Mouse (Mus musculus) hindbrain, postnatal 0 days (tissue): Measurements from ENCODE around the gene Gse1. TPM values are rescaled to one million over a fixed set of nuclear protein-coding genes. Genes with fewer than 3 reads are reported as not detected.

Experiments used
- ATAC-seq: fragments of 200-750 bp; cut with Nextera tagmentation; 2 replicates; pipeline ENCODE4 v1.8.0; 2017; ENCODE audit warnings: mild to moderate bottlenecking, moderate TSS enrichment, moderate library complexity
- DNase-seq: peaks from one replicate; pipeline ENCODE4 v3.0.0-alpha.2; 2015; ENCODE audit warnings: low spot score
- H3K27ac ChIP-seq: fragments of 300-500 bp; sonication (generic); 2 replicates; pipeline ENCODE4 v1.5.1; 2014; ENCODE audit warnings: mild to moderate bottlenecking
- H3K27me3 ChIP-seq: fragments of 300-500 bp; sonication (generic); 2 replicates; pipeline ENCODE4 v1.6.1; 2014; ENCODE audit warnings: low read length, mixed read lengths; ENCODE audit not compliant: insufficient read depth
- H3K36me3 ChIP-seq: fragments of 300-500 bp; sonication (generic); 2 replicates; pipeline ENCODE4 v1.6.1; 2014; ENCODE audit warnings: low read length, mixed read lengths; ENCODE audit not compliant: insufficient read depth
- H3K4me1 ChIP-seq: fragments of 300-500 bp; sonication (generic); 2 replicates; pipeline ENCODE4 v1.6.1; 2014; ENCODE audit warnings: antibody characterized with exemption, low read length, mixed read lengths; ENCODE audit not compliant: insufficient read depth
- H3K4me2 ChIP-seq: fragments of 300-500 bp; sonication (generic); 2 replicates; pipeline ENCODE4 v1.6.1; 2014; ENCODE audit warnings: low read depth, mild to moderate bottlenecking, low read length, moderate library complexity, mixed read lengths
- H3K4me3 ChIP-seq: fragments of 300-500 bp; sonication (generic); 2 replicates; pipeline ENCODE4 v1.5.1; 2014; ENCODE audit warnings: low read length
- H3K9ac ChIP-seq: fragments of 300-500 bp; sonication (generic); replicated peaks from 2 replicates; pipeline ENCODE4 v1.6.1; 2014; ENCODE audit warnings: mild to moderate bottlenecking, low read length, moderate library complexity, mixed read lengths
- H3K9me3 ChIP-seq: fragments of 300-500 bp; sonication (generic); 2 replicates; pipeline ENCODE4 v1.6.1; 2016; ENCODE audit warnings: low read length, mixed read lengths
- CTCF ChIP-seq: IDR thresholded peaks from 2 replicates; pipeline ENCODE4 v1.5.1; 2016; ENCODE audit warnings: antibody characterized with exemption, control low read depth, low read depth
- WGBS: fragments of 180-500 bp; shearing (Covaris S2); extraction: QIAGEN DNeasy Blood & Tissue Kit; methylation state at CpG from one replicate; pipeline ENCODE4 v1.1.7; 2014; 5-methylcytosine and 5-hydroxymethylcytosine counted together
- polyA plus RNA-seq: library from polyadenylated mRNA; unstranded; fragments of >200 nt; fragmentation: Nextera tagmentation; extraction: Ambion mirVana; gene quantifications from 2 replicates; pipeline ENCODE4 v1.2.1, GENCODE M21; 2015
- total RNA-seq: library from RNA; depleted of rRNA; stranded (reverse); fragments of >200 nt; gene quantifications from 2 replicates; pipeline ENCODE4 v1.2.3, GENCODE M21; 2014

The Gse1 gene
- total and polyA plus RNA-seq, 2 experiments from 2014 or later, result 13.4 to 48.3 TPM

GRCm38 (mm10) chr8:120373621-120374020 is 145.4 kb downstream of the Gse1 start:
- Histone ChIP-seq H3K4me2 (no peak overlapping the region), H3K27me3 (no peaks in the 10 kb centered on the region), H3K27ac (0 out of 2 replicates have a peak overlapping the region, but pooled peaks have one; percentile 32), H3K4me1 (peaks cover 33% of the 10 kb centered on the region), H3K9ac (no peak overlapping the region), H3K4me3 (no peak overlapping the region), H3K9me3 (no peaks in the 10 kb centered on the region), H3K36me3 (no peaks in the 10 kb centered on the region)
- 78% methylated on average over 3 of the region's 3 CpGs for WGBS
- no peak for TF ChIP-seq CTCF
- ATAC-seq, result no peak
- no peak for DNase-seq

DNA sequence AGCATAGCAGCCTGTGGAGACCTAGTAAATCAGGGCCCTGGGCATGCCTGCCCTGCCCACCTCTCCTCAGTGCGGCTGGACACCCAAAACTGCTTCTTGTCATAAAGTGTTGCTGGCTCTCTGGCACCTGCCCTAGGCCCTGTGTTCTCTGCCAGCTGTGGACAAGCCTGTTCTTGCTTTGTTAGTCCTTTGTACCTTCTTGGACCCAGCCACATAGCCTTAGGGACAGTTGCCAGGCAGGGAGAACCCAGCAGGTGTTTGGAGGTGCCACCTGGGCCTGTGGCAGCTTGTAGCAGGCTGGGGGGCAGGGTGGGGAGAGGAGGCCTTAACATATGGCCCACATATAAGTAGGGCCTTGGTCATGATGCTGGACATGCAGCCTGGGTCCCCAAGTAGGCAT is 145.8 kb downstream of the Gse1 start:
- H3K27me3 ChIP-seq, result no peaks in the 10 kb centered on the region
- DNase-seq, result no peak
- no peak overlapping the region for H3K4me2 ChIP-seq
- no peak overlapping the region for H3K4me3 ChIP-seq
- ATAC-seq, result no peak
- WGBS, result 63% methylated on average over 1 of the region's 1 CpGs
- no peaks in the 10 kb centered on the region for H3K36me3 ChIP-seq
- TF ChIP-seq CTCF, result no peak
- H3K9me3 ChIP-seq, result no peaks in the 10 kb centered on the region
- 0 out of 2 replicates have a peak overlapping the region, but pooled peaks have one; percentile 2 for H3K9ac ChIP-seq
- 0 out of 2 replicates have a peak overlapping the region, but pooled peaks have one; percentile 32 for H3K27ac ChIP-seq
- peaks cover 31% of the 10 kb centered on the region for H3K4me1 ChIP-seq

DNA sequence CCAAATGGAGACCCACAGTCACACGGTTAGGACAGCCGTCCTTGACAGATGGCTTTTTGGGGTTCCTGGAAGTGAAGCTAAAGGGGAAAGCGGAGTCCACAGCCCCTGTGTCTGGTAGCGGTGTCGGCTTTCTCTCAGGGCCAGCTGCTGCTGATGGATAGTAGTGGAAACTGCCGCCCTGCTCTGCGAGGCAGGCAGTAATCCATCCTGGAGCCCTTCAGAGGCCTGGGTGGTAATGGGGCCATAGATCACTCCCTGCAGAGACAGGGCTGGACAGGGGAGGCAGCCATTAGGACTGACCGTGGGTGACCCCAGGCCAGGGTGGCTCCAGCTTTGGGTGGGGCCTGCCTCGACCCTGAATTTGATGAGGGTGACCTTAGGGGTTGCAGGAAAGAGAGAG is 146.3 kb downstream of the Gse1 start:
- Histone ChIP-seq H3K27ac (0 out of 2 replicates have a peak overlapping the region, but pooled peaks have one; percentile 27), H3K4me2 (no peak overlapping the region), H3K9me3 (no peaks in the 10 kb centered on the region), H3K27me3 (no peaks in the 10 kb centered on the region), H3K9ac (0 out of 2 replicates have a peak overlapping the region, but pooled peaks have one; percentile 2), H3K4me3 (no peak overlapping the region), H3K36me3 (no peaks in the 10 kb centered on the region), H3K4me1 (peaks cover 28% of the 10 kb centered on the region)
- DNase-seq (no peak), ATAC-seq (no peak)
- TF ChIP-seq CTCF, result no peak
- WGBS, result 41% methylated on average over 9 of the region's 9 CpGs

GRCm38 (mm10) chr8:120375170-120375569 is 146.9 kb downstream of the Gse1 start:
- H3K4me3 ChIP-seq, result no peak overlapping the region
- no peak overlapping the region for H3K9ac ChIP-seq
- H3K4me1 ChIP-seq, result peaks cover 27% of the 10 kb centered on the region
- no peak for DNase-seq
- H3K4me2 ChIP-seq, result no peak overlapping the region
- H3K27me3 ChIP-seq, result no peaks in the 10 kb centered on the region
- TF ChIP-seq CTCF, result no peak
- H3K27ac ChIP-seq, result no peak overlapping the region
- H3K9me3 ChIP-seq, result no peaks in the 10 kb centered on the region
- 37% methylated on average over 5 of the region's 5 CpGs for WGBS
- no peaks in the 10 kb centered on the region for H3K36me3 ChIP-seq
- no peak for ATAC-seq

- DNase-seq, result no peak
- WGBS, result 39% methylated on average over 4 of the region's 4 CpGs
- Histone ChIP-seq H3K4me3 (no peak overlapping the region), H3K27me3 (no peaks in the 10 kb centered on the region), H3K27ac (no peak overlapping the region), H3K9ac (no peak overlapping the region), H3K4me1 (peaks cover 31% of the 10 kb centered on the region), H3K9me3 (no peaks in the 10 kb centered on the region), H3K4me2 (no peak overlapping the region), H3K36me3 (no peaks in the 10 kb centered on the region)
- no peak for ATAC-seq
- no peak for TF ChIP-seq CTCF
These were observed 148.0 kb downstream of the Gse1 start for GRCm38 (mm10) chr8:120376215-120376614.

DNA sequence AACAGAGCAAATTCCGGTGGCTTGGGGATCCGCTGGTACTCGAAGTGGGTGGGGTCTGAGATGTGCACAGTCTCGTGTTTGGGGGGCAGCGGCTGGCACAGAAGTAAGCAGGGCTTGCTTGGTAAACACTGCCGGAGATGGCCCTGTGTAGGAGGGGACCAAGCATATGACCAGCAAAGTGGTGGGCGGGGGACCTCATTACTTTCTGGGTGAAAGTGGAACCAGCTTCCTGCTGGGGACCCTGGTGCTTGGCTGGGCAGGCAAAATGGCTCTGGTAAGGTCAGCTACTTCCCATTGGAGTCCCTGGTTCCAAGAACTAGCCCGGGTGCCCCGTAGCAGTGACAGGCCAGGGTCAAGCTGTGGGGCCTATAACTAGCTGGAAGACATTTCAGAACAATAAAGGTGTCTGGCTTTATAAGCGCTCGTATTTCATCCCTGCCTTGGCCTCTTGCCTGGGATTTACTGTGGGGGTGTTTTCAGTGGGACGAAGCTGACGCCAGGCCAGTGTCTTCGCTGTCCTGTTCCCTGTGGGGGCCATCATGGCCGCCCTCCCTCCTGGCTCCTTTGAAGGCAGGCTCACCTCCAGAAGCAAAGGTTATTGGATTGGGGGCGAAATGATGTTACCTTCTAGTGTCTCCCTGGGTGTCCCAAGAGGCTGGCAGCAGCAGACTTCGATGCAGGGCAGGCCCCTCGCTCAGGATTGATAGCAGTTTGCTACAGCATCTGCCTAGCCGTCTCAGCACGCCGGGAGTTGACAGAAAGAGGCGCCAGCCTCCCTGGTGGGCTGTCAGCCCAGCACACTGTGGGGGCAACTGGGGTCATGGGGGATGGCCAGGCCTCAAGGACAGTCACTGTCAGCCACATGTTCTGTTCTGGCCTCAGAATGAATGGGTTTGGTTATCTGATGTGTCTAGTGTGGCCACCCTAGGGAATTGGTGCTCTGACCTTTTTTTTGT is 148.9 kb downstream of the Gse1 start:
- Histone ChIP-seq H3K27ac (no peak overlapping the region), H3K36me3 (no peaks in the 10 kb centered on the region), H3K27me3 (no peaks in the 10 kb centered on the region), H3K4me1 (peaks cover 39% of the 10 kb centered on the region), H3K4me3 (no peak overlapping the region), H3K9ac (no peak overlapping the region), H3K9me3 (no peaks in the 10 kb centered on the region), H3K4me2 (no peak overlapping the region)
- no peak for DNase-seq
- no peak for ATAC-seq
- 38% methylated on average over 22 of the region's 22 CpGs for WGBS
- no peak for TF ChIP-seq CTCF

GRCm38 (mm10) chr8:120377803-120378189 is 149.5 kb downstream of the Gse1 start:
- Histone ChIP-seq H3K4me1 (peaks cover 42% of the 10 kb centered on the region), H3K36me3 (no peaks in the 10 kb centered on the region), H3K27me3 (no peaks in the 10 kb centered on the region), H3K4me2 (no peak overlapping the region), H3K9me3 (no peaks in the 10 kb centered on the region), H3K4me3 (no peak overlapping the region), H3K27ac (no peak overlapping the region), H3K9ac (no peak overlapping the region)
- ATAC-seq, result no peak
- DNase-seq, result no peak
- no peak for TF ChIP-seq CTCF
- 69% methylated on average over 7 of the region's 7 CpGs for WGBS
